Mouse (Mus musculus): ENCODE data around the gene H2-T3. TPM values are rescaled to one million over a fixed set of nuclear protein-coding genes. Genes with fewer than 3 reads are reported as not detected.

H2-T3 gene
- total and polyA plus RNA-seq, 2 experiments from 2014 or later, result not detected

DNA sequence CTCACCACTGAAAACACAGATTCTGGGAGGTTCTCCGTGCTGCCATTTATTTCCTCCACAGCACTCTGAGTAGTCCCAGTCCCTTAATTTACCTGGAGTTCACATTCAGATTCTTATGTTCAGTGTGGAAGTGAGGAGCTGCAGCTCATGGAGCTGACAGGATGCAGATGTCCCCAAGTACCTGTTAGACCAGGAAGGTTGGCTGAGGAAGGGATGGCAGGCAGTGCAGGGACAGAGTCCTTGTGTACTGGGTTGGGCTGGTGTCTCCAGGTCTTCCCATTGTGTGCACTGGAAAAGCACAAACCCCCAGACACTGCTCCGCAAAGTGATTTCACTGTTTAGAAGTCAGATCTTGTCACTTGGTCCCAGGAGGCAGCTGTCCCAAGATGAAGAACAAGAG lies 11.8 kb upstream of the H2-T3 start:
- ATAC-seq, result no peak
- DNase-seq (ENCODE audit: low spot score), result no peak
- no peak overlapping the region for H3K4me2 ChIP-seq (ENCODE audit: low read depth, low read length)
- TF ChIP-seq CTCF (IDR thresholded peaks at IDR 0.05; ENCODE audit: low read depth), result no peak
- WGBS, result 85% methylated on average over 2 of the region's 2 CpGs
- no peaks in the 10 kb centered on the region for H3K36me3 ChIP-seq (ENCODE audit: insufficient read depth, low read length)
- H3K4me3 ChIP-seq (ENCODE audit: low read length), result no peak overlapping the region
- H3K9me3 ChIP-seq (ENCODE audit: low read length), result no peaks in the 10 kb centered on the region
- H3K9ac ChIP-seq (replicated peaks; ENCODE audit: low read length), result no peak overlapping the region
- H3K4me1 ChIP-seq (ENCODE audit: insufficient read depth, low read length), result no peaks in the 10 kb centered on the region
- peaks cover 22% of the 10 kb centered on the region for H3K27me3 ChIP-seq (ENCODE audit: insufficient read depth, low read length)
- H3K27ac ChIP-seq, result no peak overlapping the region

DNA sequence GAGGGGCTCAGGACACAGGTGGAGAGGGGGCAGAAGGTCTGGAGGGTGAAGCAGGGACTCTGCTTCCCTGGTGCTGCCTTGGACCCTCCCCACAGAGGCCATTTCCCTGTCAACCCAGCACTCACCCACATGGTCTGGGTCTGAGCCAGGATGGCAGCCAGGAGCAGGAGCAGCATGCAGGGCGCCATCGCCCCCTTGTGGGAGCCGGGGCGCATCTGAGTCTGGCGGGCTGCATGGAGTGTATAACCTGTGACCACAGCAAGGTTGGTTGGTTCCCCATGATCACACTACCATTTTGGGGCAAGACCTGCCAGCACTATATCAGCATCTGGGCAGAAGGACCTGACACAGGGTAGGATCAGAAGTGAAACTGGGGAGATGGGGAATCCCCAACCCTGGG lies 8.2 kb upstream of the H2-T3 start:
- H3K27me3 ChIP-seq (ENCODE audit: insufficient read depth, low read length), result no peaks in the 10 kb centered on the region
- H3K36me3 ChIP-seq (ENCODE audit: insufficient read depth, low read length), result no peaks in the 10 kb centered on the region
- H3K9ac ChIP-seq (replicated peaks; ENCODE audit: low read length), result no peak overlapping the region
- H3K4me1 ChIP-seq (ENCODE audit: insufficient read depth, low read length), result no peaks in the 10 kb centered on the region
- no peak overlapping the region for H3K4me2 ChIP-seq (ENCODE audit: low read depth, low read length)
- H3K9me3 ChIP-seq (ENCODE audit: low read length), result no peaks in the 10 kb centered on the region
- TF ChIP-seq CTCF (IDR thresholded peaks at IDR 0.05; ENCODE audit: low read depth), result peak; percentile 59
- H3K27ac ChIP-seq, result no peak overlapping the region
- 1% methylated on average over 5 of the region's 5 CpGs for WGBS
- DNase-seq (ENCODE audit: low spot score) (peak; percentile 27), ATAC-seq (no peak)
- no peak overlapping the region for H3K4me3 ChIP-seq (ENCODE audit: low read length)

DNA sequence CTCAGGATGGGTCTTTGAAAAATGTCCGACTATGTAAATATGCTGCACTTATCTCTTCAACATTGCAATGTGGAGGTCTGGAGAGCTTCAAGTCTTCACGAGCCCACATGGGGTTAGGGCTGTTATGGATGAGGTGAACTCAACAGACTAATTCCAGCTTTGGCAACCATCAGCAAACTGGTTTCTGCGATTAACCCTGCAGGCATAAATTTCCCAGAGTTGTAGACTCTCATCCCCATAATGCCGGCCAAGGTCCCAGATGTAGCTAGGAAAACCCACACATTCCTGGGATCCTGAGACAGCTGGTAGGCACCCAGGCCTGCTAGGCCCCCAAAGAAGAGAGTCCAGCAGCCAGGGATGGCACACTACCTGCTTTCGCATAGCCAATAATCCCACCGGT lies 4.4 kb upstream of the H2-T3 start:
- ATAC-seq, result no peak
- H3K27me3 ChIP-seq (ENCODE audit: insufficient read depth, low read length), result no peaks in the 10 kb centered on the region
- no peak for TF ChIP-seq CTCF (IDR thresholded peaks at IDR 0.05; ENCODE audit: low read depth)

DNA sequence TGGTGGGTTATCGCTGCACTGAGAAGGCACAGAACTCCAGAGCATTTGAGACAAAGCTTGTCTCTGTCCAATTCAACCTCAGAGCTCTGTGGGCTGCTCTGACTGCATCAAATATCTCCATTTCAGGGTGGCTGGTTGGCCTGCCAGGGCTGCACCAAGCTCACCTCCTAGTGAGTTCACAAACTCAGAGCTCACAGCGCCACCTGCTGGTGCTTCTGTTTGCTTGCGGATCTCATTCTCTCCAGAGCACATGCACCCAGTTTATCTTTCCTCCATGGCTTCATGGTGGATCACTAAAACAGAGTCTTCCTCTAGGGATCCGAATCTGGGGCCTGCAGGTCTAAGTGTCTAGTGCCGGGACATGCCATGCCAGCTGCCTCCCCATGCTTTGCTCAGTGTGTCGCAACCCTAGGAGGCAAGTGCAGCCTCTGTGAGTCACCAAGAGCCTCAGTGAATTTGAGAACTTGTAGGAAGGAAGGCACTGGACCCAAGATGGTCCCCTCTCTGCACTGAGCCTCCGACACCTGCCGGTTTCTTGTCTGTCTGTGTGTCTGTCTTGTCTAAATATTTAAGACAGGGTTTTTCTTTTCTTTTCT lies 3.6 kb upstream of the H2-T3 start:
- H3K4me1 ChIP-seq (ENCODE audit: insufficient read depth, low read length), result no peaks in the 10 kb centered on the region
- 31% methylated on average over 8 of the region's 8 CpGs for WGBS
- peak; percentile 91 for TF ChIP-seq CTCF (IDR thresholded peaks at IDR 0.05; ENCODE audit: low read depth)
- H3K27ac ChIP-seq, result no peak overlapping the region
- H3K27me3 ChIP-seq (ENCODE audit: insufficient read depth, low read length), result no peaks in the 10 kb centered on the region
- no peaks in the 10 kb centered on the region for H3K9me3 ChIP-seq (ENCODE audit: low read length)
- H3K36me3 ChIP-seq (ENCODE audit: insufficient read depth, low read length), result no peaks in the 10 kb centered on the region
- H3K4me3 ChIP-seq (ENCODE audit: low read length), result no peak overlapping the region
- peak; percentile 94 for DNase-seq (ENCODE audit: low spot score)
- ATAC-seq, result peak; percentile 82
- H3K9ac ChIP-seq (replicated peaks; ENCODE audit: low read length), result no peak overlapping the region
- no peak overlapping the region for H3K4me2 ChIP-seq (ENCODE audit: low read depth, low read length)

More for the DNA sequence above, 4.4 kb upstream of the H2-T3 start:
- H3K4me2 ChIP-seq (ENCODE audit: low read depth, low read length), result no peak overlapping the region
- 79% methylated on average over 6 of the region's 6 CpGs for WGBS
- DNase-seq (ENCODE audit: low spot score), result no peak
- H3K9ac ChIP-seq (replicated peaks; ENCODE audit: low read length), result no peak overlapping the region
- no peaks in the 10 kb centered on the region for H3K36me3 ChIP-seq (ENCODE audit: insufficient read depth, low read length)
- H3K9me3 ChIP-seq (ENCODE audit: low read length), result no peaks in the 10 kb centered on the region
- no peak overlapping the region for H3K4me3 ChIP-seq (ENCODE audit: low read length)
- no peaks in the 10 kb centered on the region for H3K4me1 ChIP-seq (ENCODE audit: insufficient read depth, low read length)
- no peak overlapping the region for H3K27ac ChIP-seq

DNA sequence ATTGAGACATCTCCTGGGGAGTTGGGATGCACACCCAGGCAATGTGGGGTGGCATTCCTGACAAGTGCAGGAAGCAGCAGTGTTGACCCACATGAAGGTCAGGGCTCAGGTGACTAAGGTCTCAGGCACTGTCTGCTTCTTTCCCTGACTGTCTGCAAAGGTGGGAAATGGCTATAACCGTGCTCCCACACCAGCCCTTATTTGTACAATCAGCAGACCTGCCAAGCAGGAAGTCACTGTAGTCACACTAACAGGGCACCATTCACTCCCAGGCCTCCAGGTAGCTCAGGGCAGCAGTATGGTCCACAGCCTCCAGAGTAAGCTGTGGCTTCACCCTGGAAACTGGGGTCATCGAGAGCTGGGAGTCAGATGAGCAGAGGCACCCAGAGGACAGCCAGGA lies 2.3 kb upstream of the H2-T3 start:
- no peaks in the 10 kb centered on the region for H3K27me3 ChIP-seq (ENCODE audit: insufficient read depth, low read length)
- H3K4me2 ChIP-seq (ENCODE audit: low read depth, low read length), result no peak overlapping the region
- DNase-seq (ENCODE audit: low spot score) (no peak), ATAC-seq (no peak)
- no peak for TF ChIP-seq CTCF (IDR thresholded peaks at IDR 0.05; ENCODE audit: low read depth)
- no peaks in the 10 kb centered on the region for H3K36me3 ChIP-seq (ENCODE audit: insufficient read depth, low read length)
- no peaks in the 10 kb centered on the region for H3K4me1 ChIP-seq (ENCODE audit: insufficient read depth, low read length)
- whole genome bisulfite sequencing, result 65% methylated on average over 2 of the region's 2 CpGs
- H3K9me3 ChIP-seq (ENCODE audit: low read length), result no peaks in the 10 kb centered on the region
- H3K27ac ChIP-seq, result no peak overlapping the region
- no peak overlapping the region for H3K9ac ChIP-seq (replicated peaks; ENCODE audit: low read length)
- H3K4me3 ChIP-seq (ENCODE audit: low read length), result no peak overlapping the region

DNA sequence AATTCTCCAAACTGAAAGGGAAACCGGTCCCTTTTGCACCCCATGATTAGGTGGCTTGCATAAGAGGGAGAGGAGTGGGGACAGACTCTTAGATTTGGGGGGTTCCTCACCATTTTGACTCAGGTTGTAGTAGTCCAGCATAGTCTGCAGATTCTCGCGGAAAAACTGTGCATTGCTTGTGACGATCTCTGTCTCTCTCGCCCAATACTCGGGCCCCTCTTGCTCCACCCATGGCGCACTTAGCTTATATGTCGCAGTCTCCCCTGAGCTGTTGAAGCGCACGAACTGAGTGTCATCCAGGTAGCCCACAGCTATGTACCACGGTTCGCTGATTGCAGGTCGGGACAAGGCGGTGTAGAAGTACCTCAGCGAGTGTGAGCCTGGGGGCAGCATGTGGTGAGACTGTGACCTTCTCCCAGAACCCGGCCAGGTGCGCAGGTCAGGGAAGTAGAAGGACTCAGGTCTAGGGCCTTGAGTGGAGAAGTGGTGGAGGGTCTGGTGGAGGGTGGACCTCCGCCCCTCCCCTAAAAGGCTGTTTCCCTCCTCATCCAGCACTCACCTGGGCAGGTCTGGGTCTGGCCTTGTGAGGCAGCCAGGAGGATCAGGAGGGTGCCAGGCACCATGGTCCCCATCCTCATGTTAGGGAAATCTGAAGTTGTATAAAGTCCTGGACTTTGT lies 457 bp downstream of the H2-T3 start:
- no peak overlapping the region for H3K27ac ChIP-seq
- no peak overlapping the region for H3K4me3 ChIP-seq (ENCODE audit: low read length)
- H3K9me3 ChIP-seq (ENCODE audit: low read length), result no peaks in the 10 kb centered on the region
- no peaks in the 10 kb centered on the region for H3K36me3 ChIP-seq (ENCODE audit: insufficient read depth, low read length)
- H3K27me3 ChIP-seq (ENCODE audit: insufficient read depth, low read length), result no peaks in the 10 kb centered on the region
- DNase-seq (ENCODE audit: low spot score) (no peak), ATAC-seq (no peak)
- no peaks in the 10 kb centered on the region for H3K4me1 ChIP-seq (ENCODE audit: insufficient read depth, low read length)
- TF ChIP-seq CTCF (IDR thresholded peaks at IDR 0.05; ENCODE audit: low read depth), result no peak
- 36% methylated on average over 18 of the region's 18 CpGs for WGBS
- no peak overlapping the region for H3K4me2 ChIP-seq (ENCODE audit: low read depth, low read length)
- no peak overlapping the region for H3K9ac ChIP-seq (replicated peaks; ENCODE audit: low read length)

DNA sequence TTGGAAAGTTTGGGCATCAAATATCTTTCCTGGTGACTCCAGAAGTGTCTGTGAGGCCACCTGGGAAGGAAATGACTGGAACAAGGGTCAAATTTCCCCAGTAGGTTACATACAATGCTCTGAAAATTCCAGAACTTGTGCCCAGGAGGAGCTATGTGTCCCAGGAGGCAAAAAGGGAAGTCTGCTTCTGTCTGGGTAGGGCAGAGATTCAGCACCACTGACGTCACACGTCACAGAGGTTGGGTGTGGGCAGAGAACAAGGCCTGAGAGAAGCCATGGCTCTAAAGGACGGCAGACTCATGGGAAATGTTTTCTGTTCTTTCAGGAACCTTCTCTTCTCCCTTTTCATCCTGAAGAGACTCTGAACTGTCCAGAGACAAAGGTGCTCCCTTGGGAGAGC lies 2.5 kb downstream of the H2-T3 start:
- TF ChIP-seq CTCF (IDR thresholded peaks at IDR 0.05; ENCODE audit: low read depth), result no peak
- ATAC-seq, result no peak
- Histone ChIP-seq H3K9ac (replicated peaks; ENCODE audit: low read length) (no peak overlapping the region), H3K36me3 (ENCODE audit: insufficient read depth, low read length) (no peaks in the 10 kb centered on the region), H3K9me3 (ENCODE audit: low read length) (no peaks in the 10 kb centered on the region), H3K27ac (no peak overlapping the region), H3K4me2 (ENCODE audit: low read depth, low read length) (no peak overlapping the region), H3K27me3 (ENCODE audit: insufficient read depth, low read length) (no peaks in the 10 kb centered on the region), H3K4me1 (ENCODE audit: insufficient read depth, low read length) (no peaks in the 10 kb centered on the region), H3K4me3 (ENCODE audit: low read length) (no peak overlapping the region)
- 65% methylated on average over 3 of the region's 3 CpGs for WGBS
- no peak for DNase-seq (ENCODE audit: low spot score)

All from hindbrain, postnatal 0 days (tissue).